Mouse (Mus musculus): Measurements from ENCODE around the gene Card9. TPM values are rescaled to one million over a fixed set of nuclear protein-coding genes. Genes with fewer than 3 reads are reported as not detected.
"Not testable (repeated sequence)": the region's sequence is repeated elsewhere in the genome, so short reads cannot be mapped to it uniquely, and the experiment has no call there.

Card9 gene
- polyA plus RNA-seq, 1 experiment from 2014 or later = 2.1 TPM

GRCm38 (mm10) chr2:26388682-26389153 lies 28.0 kb upstream of the Card9 start:
- no peak for DNase-seq
- TF ChIP-seq EP300 (IDR thresholded peaks at IDR 0.05; ENCODE audit: low read depth) (no peak), CTCF (IDR thresholded peaks at IDR 0.05; ENCODE audit: low read depth) (no peak)
- Histone ChIP-seq H3K4me2 (ENCODE audit: low read depth, low read length) (peak overlapping the region; percentile 94), H3K9ac (replicated peaks) (peak overlapping the region; percentile 96), H3K36me3 (replicated peaks; ENCODE audit: insufficient read depth, low read length) (peaks cover 68% of the 10 kb centered on the region), H3K4me3 (ENCODE audit: low read depth, low read length) (peak overlapping the region; percentile 92), H3K4me1 (ENCODE audit: insufficient read depth) (peaks cover 13% of the 10 kb centered on the region), H3K9me3 (ENCODE audit: low read length) (no peaks in the 10 kb centered on the region), H3K27me3 (ENCODE audit: insufficient read depth, low read length) (no peaks in the 10 kb centered on the region), H3K27ac (ENCODE audit: low read depth) (peak overlapping the region; percentile 67)
- peak; percentile 71 for ATAC-seq
- WGBS (ENCODE audit: insufficient replicate concordance) = 3% methylated on average over 31 of the region's 45 CpGs

- H3K27me3 ChIP-seq (ENCODE audit: insufficient read depth, low read length) = no peaks in the 10 kb centered on the region
- WGBS (ENCODE audit: insufficient replicate concordance) = 74% methylated on average over 3 of the region's 3 CpGs
- H3K9me3 ChIP-seq (ENCODE audit: low read length) = no peaks in the 10 kb centered on the region
- ATAC-seq = no peak
- peaks cover 61% of the 10 kb centered on the region for H3K36me3 ChIP-seq (replicated peaks; ENCODE audit: insufficient read depth, low read length)
- H3K4me1 ChIP-seq (ENCODE audit: insufficient read depth) = peaks cover 13% of the 10 kb centered on the region
- no peak for TF ChIP-seq CTCF (IDR thresholded peaks at IDR 0.05; ENCODE audit: low read depth)
- TF ChIP-seq EP300 (IDR thresholded peaks at IDR 0.05; ENCODE audit: low read depth) = no peak
- peak overlapping the region; percentile 30 for H3K9ac ChIP-seq (replicated peaks)
- H3K4me3 ChIP-seq (ENCODE audit: low read depth, low read length) = 0 out of 2 replicates have a peak overlapping the region, but pooled peaks have one; percentile 92
- H3K27ac ChIP-seq (ENCODE audit: low read depth) = no peak overlapping the region
- peak overlapping the region; percentile 94 for H3K4me2 ChIP-seq (ENCODE audit: low read depth, low read length)
- DNase-seq = no peak
Measured at GRCm38 (mm10) chr2:26387713-26388112, 27.0 kb upstream of the Card9 start.

GRCm38 (mm10) chr2:26380871-26381270 lies 20.2 kb upstream of the Card9 start:
- not testable (repeated sequence) for ATAC-seq; DNase-seq; H3K9me3 ChIP-seq (ENCODE audit: low read length); H3K27ac ChIP-seq (ENCODE audit: low read depth); H3K27me3 ChIP-seq (ENCODE audit: insufficient read depth, low read length); H3K4me1 ChIP-seq (ENCODE audit: insufficient read depth)
- Histone ChIP-seq H3K36me3 (replicated peaks; ENCODE audit: insufficient read depth, low read length) (peaks cover 57% of the 10 kb centered on the region), H3K9ac (replicated peaks) (peak overlapping the region; percentile 83; the same call in 1 of the 2 replicates), H3K4me2 (ENCODE audit: low read depth, low read length) (peak overlapping the region; percentile 99), H3K4me3 (ENCODE audit: low read depth, low read length) (peak overlapping the region; percentile 82)
- WGBS (ENCODE audit: insufficient replicate concordance) = 26% methylated on average over 6 of the region's 6 CpGs

GRCm38 (mm10) chr2:26380131-26380771 lies 19.5 kb upstream of the Card9 start, which contains the start of gene Snapc4:
TSS of gene Snapc4 (minus strand) at chr2:26380653.
- H3K27ac ChIP-seq (ENCODE audit: low read depth) = peak within 1 kb of the TSS; percentile 71

GRCm38 (mm10) chr2:26372396-26372795 lies 11.7 kb upstream of the Card9 start:
- ATAC-seq = no peak
- Histone ChIP-seq H3K4me3 (ENCODE audit: low read depth, low read length) (no peak overlapping the region), H3K36me3 (replicated peaks; ENCODE audit: insufficient read depth, low read length) (peaks cover 78% of the 10 kb centered on the region), H3K9me3 (ENCODE audit: low read length) (no peaks in the 10 kb centered on the region), H3K27ac (ENCODE audit: low read depth) (no peak overlapping the region), H3K27me3 (ENCODE audit: insufficient read depth, low read length) (no peaks in the 10 kb centered on the region), H3K4me1 (ENCODE audit: insufficient read depth) (no peaks in the 10 kb centered on the region), H3K4me2 (ENCODE audit: low read depth, low read length) (no peak overlapping the region), H3K9ac (replicated peaks) (no peak overlapping the region)
- DNase-seq = no peak
- 92% methylated on average over 8 of the region's 8 CpGs for WGBS (ENCODE audit: insufficient replicate concordance)
- TF ChIP-seq CTCF (IDR thresholded peaks at IDR 0.05; ENCODE audit: low read depth) (no peak), EP300 (IDR thresholded peaks at IDR 0.05; ENCODE audit: low read depth) (no peak)

More at GRCm38 (mm10) chr2:26380131-26380771, 19.5 kb upstream of the Card9 start, which contains the start of gene Snapc4:
- Histone ChIP-seq H3K27me3 (ENCODE audit: insufficient read depth, low read length) (no peaks in the 10 kb centered on the region), H3K4me3 (ENCODE audit: low read depth, low read length) (peak within 1 kb of the TSS; percentile 82), H3K9ac (replicated peaks) (peak within 1 kb of the TSS; percentile 83), H3K36me3 (replicated peaks; ENCODE audit: insufficient read depth, low read length) (peaks cover 55% of the 10 kb centered on the region), H3K9me3 (ENCODE audit: low read length) (no peaks in the 10 kb centered on the region), H3K4me1 (ENCODE audit: insufficient read depth) (peaks cover 6% of the 10 kb centered on the region), H3K4me2 (ENCODE audit: low read depth, low read length) (peak within 1 kb of the TSS; percentile 99)
- ATAC-seq = peak; percentile 91
- DNase-seq = peak; percentile 89
- under 1% methylated on average over 38 of the region's 38 CpGs for WGBS (ENCODE audit: insufficient replicate concordance)
- TF ChIP-seq CTCF (IDR thresholded peaks at IDR 0.05; ENCODE audit: low read depth) = no peak

- ATAC-seq (no peak), DNase-seq (no peak)
- H3K36me3 ChIP-seq (replicated peaks; ENCODE audit: insufficient read depth, low read length) = peaks cover 61% of the 10 kb centered on the region
- WGBS (ENCODE audit: insufficient replicate concordance) = 76% methylated on average over 1 of the region's 1 CpGs
- no peak overlapping the region for H3K4me2 ChIP-seq (ENCODE audit: low read depth, low read length)
- no peaks in the 10 kb centered on the region for H3K27me3 ChIP-seq (ENCODE audit: insufficient read depth, low read length)
- no peaks in the 10 kb centered on the region for H3K9me3 ChIP-seq (ENCODE audit: low read length)
- no peaks in the 10 kb centered on the region for H3K4me1 ChIP-seq (ENCODE audit: insufficient read depth)
- H3K27ac ChIP-seq (ENCODE audit: low read depth) = no peak overlapping the region
- no peak overlapping the region for H3K4me3 ChIP-seq (ENCODE audit: low read depth, low read length)
- no peak for TF ChIP-seq EP300 (IDR thresholded peaks at IDR 0.05; ENCODE audit: low read depth)
- no peak for TF ChIP-seq CTCF (IDR thresholded peaks at IDR 0.05; ENCODE audit: low read depth)
- H3K9ac ChIP-seq (replicated peaks) = no peak overlapping the region
Measured at GRCm38 (mm10) chr2:26368572-26368971, 7.9 kb upstream of the Card9 start.

Measured in liver, postnatal 0 days (tissue).